Mouse (Mus musculus): ENCODE data around the gene Gm13277.
"Not testable (repeated sequence)": the region's sequence is repeated elsewhere in the genome, so short reads cannot be mapped to it uniquely, and the experiment has no call there.

The Gm13277 gene

GRCm38 (mm10) chr4:88788402-88788801 lies at the start of gene Gm13277:
Gene Gm13277, plus strand, starts transcription at chr4:88788632.
- DNase-seq (ENCODE audit: low spot score): peak; percentile 41

- DNase-seq (ENCODE audit: low spot score): no peak
Measured at GRCm38 (mm10) chr4:88739036-88739435, 49.4 kb upstream of the Gm13277 start.

GRCm38 (mm10) chr4:88741426-88741825 lies 47.0 kb upstream of the Gm13277 start:
- no peak for DNase-seq (ENCODE audit: low spot score)

GRCm38 (mm10) chr4:88742771-88743371 lies 45.6 kb upstream of the Gm13277 start:
- DNase-seq (ENCODE audit: low spot score): no peak

GRCm38 (mm10) chr4:88744207-88744606 lies 44.2 kb upstream of the Gm13277 start:
- DNase-seq (ENCODE audit: low spot score): no peak

GRCm38 (mm10) chr4:88749926-88750325 lies 38.5 kb upstream of the Gm13277 start:
- DNase-seq (ENCODE audit: low spot score): no peak

GRCm38 (mm10) chr4:88754818-88755340 lies 33.6 kb upstream of the Gm13277 start, which contains the start of gene Gm13271:
Gene Gm13271, plus strand, starts transcription at chr4:88754868.
- peak; percentile 61 for DNase-seq (ENCODE audit: low spot score)

GRCm38 (mm10) chr4:88756581-88757513 lies 31.6 kb upstream of the Gm13277 start:
- DNase-seq (ENCODE audit: low spot score): not testable (repeated sequence)

GRCm38 (mm10) chr4:88757628-88758031 lies 30.8 kb upstream of the Gm13277 start:
- DNase-seq (ENCODE audit: low spot score): peak; percentile 89

- DNase-seq (ENCODE audit: low spot score): not testable (repeated sequence)
Measured at GRCm38 (mm10) chr4:88758751-88759150, 29.7 kb upstream of the Gm13277 start.

- not testable (repeated sequence) for DNase-seq (ENCODE audit: low spot score)
Measured at GRCm38 (mm10) chr4:88759610-88760268, 28.7 kb upstream of the Gm13277 start, which contains the start of gene Gm13283. Gene Gm13283, plus strand, starts transcription at chr4:88760119.

- DNase-seq (ENCODE audit: low spot score): not testable (repeated sequence)
Measured at GRCm38 (mm10) chr4:88760431-88760830, 28.0 kb upstream of the Gm13277 start.

GRCm38 (mm10) chr4:88761776-88762175 lies 26.7 kb upstream of the Gm13277 start:
- peak; percentile 67 for DNase-seq (ENCODE audit: low spot score)

- DNase-seq (ENCODE audit: low spot score): not testable (repeated sequence)
Measured at GRCm38 (mm10) chr4:88762341-88762740, 26.1 kb upstream of the Gm13277 start.

GRCm38 (mm10) chr4:88763384-88764018 lies 24.9 kb upstream of the Gm13277 start:
- DNase-seq (ENCODE audit: low spot score): not testable (repeated sequence)

- not testable (repeated sequence) for DNase-seq (ENCODE audit: low spot score)
Measured at GRCm38 (mm10) chr4:88773534-88773933, 14.9 kb upstream of the Gm13277 start, which contains the start of gene Gm13290. Gene Gm13290, plus strand, starts transcription at chr4:88773834.

- not testable (repeated sequence) for DNase-seq (ENCODE audit: low spot score)
Measured at GRCm38 (mm10) chr4:88776622-88777021, 11.8 kb upstream of the Gm13277 start, which contains the start of gene Gm13289. Gene Gm13289, plus strand, starts transcription at chr4:88776922.

- not testable (repeated sequence) for DNase-seq (ENCODE audit: low spot score)
Measured at GRCm38 (mm10) chr4:88779550-88779949, 8.9 kb upstream of the Gm13277 start, which contains the start of gene Gm13272. Gene Gm13272, plus strand, starts transcription at chr4:88779850.

- DNase-seq (ENCODE audit: low spot score): not testable (repeated sequence)
Measured at GRCm38 (mm10) chr4:88780320-88780719, 8.1 kb upstream of the Gm13277 start.

- not testable (repeated sequence) for DNase-seq (ENCODE audit: low spot score)
Measured at GRCm38 (mm10) chr4:88781831-88782230, 6.6 kb upstream of the Gm13277 start, which contains the start of gene Ifnz. Gene Ifnz, plus strand, starts transcription at chr4:88782131.

GRCm38 (mm10) chr4:88782335-88782734 lies 6.1 kb upstream of the Gm13277 start:
- DNase-seq (ENCODE audit: low spot score): not testable (repeated sequence)
